Mouse (Mus musculus) spleen, adult 2 months (tissue): Measurements from ENCODE around the gene Art5. TPM values are rescaled to one million over a fixed set of nuclear protein-coding genes. Genes with fewer than 3 reads are reported as not detected.

Experiments
- DNase-seq, 2 experiments: peaks; one replicate each; pipeline versions ENCODE4 v3.0.0 to v3.0.0-alpha.2; 2012 to 2021; ENCODE audit warnings: low spot score in 2 of 2, low read depth in 1 of 2
- H3K27ac ChIP-seq: fragments of 200-500 bp; 2 replicates; pipeline ENCODE4 v1.5.1; 2012; ENCODE audit warnings: low read length, inconsistent platforms; ENCODE audit not compliant: insufficient read depth
- H3K27me3 ChIP-seq: fragments of 200-500 bp; 2 replicates; pipeline ENCODE4 v1.6.1; 2012; ENCODE audit warnings: mild to moderate bottlenecking, moderate library complexity, low read length, inconsistent platforms; ENCODE audit not compliant: control insufficient read depth, insufficient read depth
- H3K36me3 ChIP-seq: fragments of 200-500 bp; 2 replicates; pipeline ENCODE4 v1.6.1; 2012; ENCODE audit warnings: mild to moderate bottlenecking, low read length, inconsistent platforms; ENCODE audit not compliant: control insufficient read depth, insufficient read depth
- H3K4me1 ChIP-seq: fragments of 200-500 bp; 2 replicates; pipeline ENCODE4 v1.6.1; 2011; ENCODE audit warnings: inconsistent platforms; ENCODE audit not compliant: control insufficient read depth, insufficient read depth, insufficient read length
- H3K4me3 ChIP-seq: fragments of 200-500 bp; 2 replicates; pipeline ENCODE4 v1.5.1; 2011; ENCODE audit warnings: mild to moderate bottlenecking, inconsistent platforms; ENCODE audit not compliant: insufficient read depth, insufficient read length; ENCODE audit errors: extremely low read depth
- CTCF ChIP-seq: fragments of 200-500 bp; IDR thresholded peaks from 2 replicates; pipeline ENCODE4 v1.5.1; 2011; ENCODE audit warnings: mild to moderate bottlenecking, inconsistent platforms; ENCODE audit not compliant: insufficient read depth, insufficient read length, insufficient replicate concordance; ENCODE audit errors: extremely low read depth
- POLR2A ChIP-seq: fragments of 200-500 bp; IDR thresholded peaks from 2 replicates; pipeline ENCODE4 v1.6.1; 2011; ENCODE audit warnings: low read depth, low read length, inconsistent platforms
- WGBS: fragments of 180-500 bp; shearing (Covaris S2); methylation state at CpG from one replicate; pipeline ENCODE4 v1.1.7; 2018; 5-methylcytosine and 5-hydroxymethylcytosine counted together
- polyA plus RNA-seq: library from polyadenylated mRNA; depleted of rRNA; stranded (reverse); fragments of >200 nt; gene quantifications from 2 replicates; pipeline ENCODE4 v1.2.3, GENCODE M21; 2012

Gene Art5
- polyA plus RNA-seq, 1 experiment = 0.09 TPM

DNA sequence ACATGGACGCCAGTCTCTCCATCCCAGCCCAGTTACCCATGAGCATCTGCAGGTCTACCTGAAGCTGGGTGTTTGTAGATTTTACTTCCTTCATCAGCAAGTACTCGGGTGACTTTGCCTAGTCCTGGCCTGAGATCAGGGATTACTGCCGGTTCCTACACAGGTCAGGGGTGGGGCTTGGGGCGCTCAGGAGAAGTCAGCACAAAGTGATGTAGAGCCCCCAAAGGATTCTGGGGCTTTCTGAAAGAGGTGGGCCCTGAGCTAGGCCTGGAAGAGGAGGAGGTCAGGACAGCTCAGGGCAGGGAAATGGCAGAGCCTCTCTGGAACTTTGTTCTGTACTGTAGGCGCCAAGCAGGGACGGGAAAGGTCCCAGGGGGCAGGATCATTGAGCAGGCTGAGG, 6.6 kb downstream of the Art5 start:
- no peak overlapping the region for H3K4me3 ChIP-seq
- no peaks in the 10 kb centered on the region for H3K27me3 ChIP-seq
- H3K4me1 ChIP-seq = peaks cover 13% of the 10 kb centered on the region
- WGBS = 78% methylated on average over 6 of the region's 6 CpGs
- H3K27ac ChIP-seq = no peak overlapping the region
- H3K36me3 ChIP-seq = no peaks in the 10 kb centered on the region
- DNase-seq = no peak
- TF ChIP-seq CTCF (no peak), POLR2A (no peak)

DNA sequence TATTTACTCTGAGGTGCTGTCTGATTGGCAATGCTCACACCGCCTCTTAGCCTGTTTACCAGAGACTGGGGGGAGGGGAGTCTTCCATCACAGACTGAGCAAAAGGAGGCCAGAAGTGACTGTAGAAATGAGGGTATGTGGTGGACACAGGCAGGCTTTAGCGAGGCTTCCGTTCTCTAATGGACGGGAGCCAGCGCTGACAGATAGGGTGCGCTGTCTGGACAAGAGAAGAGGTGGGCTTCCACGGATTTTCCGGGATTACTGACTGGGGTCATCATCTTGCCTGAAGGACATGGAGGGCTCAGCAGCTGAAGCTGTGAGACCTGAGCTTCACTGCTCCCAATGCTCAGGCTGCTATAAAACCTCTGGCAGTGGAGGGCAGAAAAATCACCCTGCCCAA, 7.0 kb downstream of the Art5 start:
- H3K27ac ChIP-seq = no peak overlapping the region
- H3K4me1 ChIP-seq = peaks cover 13% of the 10 kb centered on the region
- no peak overlapping the region for H3K4me3 ChIP-seq
- DNase-seq = no peak
- no peaks in the 10 kb centered on the region for H3K36me3 ChIP-seq
- WGBS = 88% methylated on average over 8 of the region's 8 CpGs
- no peaks in the 10 kb centered on the region for H3K27me3 ChIP-seq
- TF ChIP-seq CTCF (no peak), POLR2A (no peak)

DNA sequence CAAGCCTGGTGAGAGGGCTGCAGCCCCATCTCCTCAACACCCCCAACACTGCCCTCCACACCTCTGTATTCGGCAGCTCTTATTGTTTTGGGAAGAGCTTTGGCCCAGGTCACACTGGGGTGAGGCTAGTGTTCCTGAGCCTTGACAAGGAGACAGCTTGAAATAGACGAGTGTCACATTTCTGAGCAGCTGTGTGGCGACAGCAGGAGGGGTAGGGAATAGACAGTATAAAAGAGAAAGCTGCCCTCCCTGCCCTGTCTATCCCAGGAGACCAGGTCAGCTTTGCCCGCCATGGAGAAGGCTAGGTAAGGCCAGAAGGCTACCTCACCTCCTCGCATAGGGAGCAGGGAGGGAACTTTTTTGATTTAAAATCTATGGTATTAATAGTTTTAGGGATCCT, 7.8 kb downstream of the Art5 start, which contains the start of gene Art1:
Gene Art1 (plus strand): TSS at position 257 of the 400 bp plus-strand sequence.
- no peaks in the 10 kb centered on the region for H3K36me3 ChIP-seq
- no peak within 1 kb of the TSS for H3K4me3 ChIP-seq
- TF ChIP-seq POLR2A (no peak), CTCF (no peak)
- no peaks in the 10 kb centered on the region for H3K27me3 ChIP-seq
- H3K27ac ChIP-seq = no peak within 1 kb of the TSS
- peaks cover 8% of the 10 kb centered on the region; the same call in 1 of the 2 replicates for H3K4me1 ChIP-seq
- WGBS = 82% methylated on average over 5 of the region's 5 CpGs
- no peak for DNase-seq

DNA sequence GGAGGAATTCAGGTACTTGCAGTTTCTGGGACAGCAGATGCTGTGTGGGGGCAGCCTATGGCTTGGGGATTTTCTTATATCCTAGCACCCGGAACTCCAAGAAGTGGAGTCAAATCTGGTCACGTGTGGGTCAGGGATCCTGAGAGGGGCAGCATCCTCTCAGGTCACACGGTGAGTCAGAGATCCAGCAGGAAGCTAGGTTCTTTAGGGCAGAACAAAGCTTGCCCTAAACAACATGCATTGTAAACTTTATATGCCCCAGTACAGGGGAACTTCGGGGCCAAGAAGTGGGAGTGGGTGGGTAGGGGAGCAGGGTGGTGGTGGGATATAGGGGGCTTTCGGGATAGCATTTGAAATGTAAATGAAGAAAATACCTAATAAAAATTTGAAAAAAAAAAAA, 8.4 kb downstream of the Art5 start:
- no peak overlapping the region for H3K4me3 ChIP-seq
- no peaks in the 10 kb centered on the region for H3K27me3 ChIP-seq
- TF ChIP-seq POLR2A (no peak), CTCF (no peak)
- H3K27ac ChIP-seq = no peak overlapping the region
- WGBS = 84% methylated on average over 5 of the region's 5 CpGs
- H3K36me3 ChIP-seq = no peaks in the 10 kb centered on the region
- H3K4me1 ChIP-seq = peaks cover 8% of the 10 kb centered on the region; the same call in 1 of the 2 replicates
- DNase-seq = no peak

DNA sequence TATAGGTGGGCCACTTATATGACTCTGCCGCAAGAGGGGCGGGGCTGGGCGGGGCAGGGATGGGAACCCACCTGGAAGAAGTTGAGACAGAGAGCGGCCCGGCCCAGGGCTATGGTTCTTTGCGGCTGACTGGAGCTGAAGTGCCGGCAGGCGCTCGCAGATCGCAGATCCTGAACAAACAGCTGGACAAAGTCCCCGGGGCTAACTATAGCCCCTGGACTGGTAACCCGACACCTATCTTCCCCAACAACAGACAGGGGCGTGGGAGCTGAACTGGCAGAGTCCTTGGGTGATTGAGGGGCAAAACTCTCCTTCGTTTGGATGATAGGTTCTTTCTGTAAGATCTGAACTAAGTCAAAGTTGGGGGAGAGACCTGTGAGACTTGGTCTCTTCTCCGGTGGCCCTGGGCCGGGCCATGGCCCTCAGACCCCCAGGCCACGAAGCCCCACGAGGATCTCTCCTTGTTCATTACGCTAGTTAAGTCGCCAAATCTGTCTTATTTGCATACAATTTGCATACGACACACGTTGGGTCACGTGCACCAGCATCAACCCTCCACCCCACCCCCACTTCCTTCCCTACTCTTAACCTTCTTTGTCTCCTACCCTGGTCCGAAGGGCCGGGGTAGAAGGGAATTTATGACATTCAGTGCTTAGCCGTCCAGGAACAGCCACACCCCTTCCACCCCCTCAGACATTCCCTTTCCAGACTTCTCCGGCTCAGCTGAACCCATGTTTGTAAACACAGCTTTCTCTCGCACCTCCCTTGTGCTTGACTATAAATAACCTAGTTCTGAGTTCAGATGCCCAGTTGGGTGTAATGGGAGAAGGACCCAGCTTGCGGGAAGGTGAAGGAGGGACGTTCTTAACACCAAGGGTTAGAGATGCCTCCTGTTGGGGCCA, 9.3 kb downstream of the Art5 start:
- peak; percentile 16 to 65 for DNase-seq
- no peaks in the 10 kb centered on the region for H3K27me3 ChIP-seq
- WGBS = 14% methylated on average over 30 of the region's 30 CpGs
- TF ChIP-seq POLR2A = no peak
- no peak for TF ChIP-seq CTCF
- peaks cover 8% of the 10 kb centered on the region; the same call in 1 of the 2 replicates for H3K4me1 ChIP-seq
- no peaks in the 10 kb centered on the region for H3K36me3 ChIP-seq
- peak overlapping the region; percentile 50 for H3K4me3 ChIP-seq
- no peak overlapping the region for H3K27ac ChIP-seq

DNA sequence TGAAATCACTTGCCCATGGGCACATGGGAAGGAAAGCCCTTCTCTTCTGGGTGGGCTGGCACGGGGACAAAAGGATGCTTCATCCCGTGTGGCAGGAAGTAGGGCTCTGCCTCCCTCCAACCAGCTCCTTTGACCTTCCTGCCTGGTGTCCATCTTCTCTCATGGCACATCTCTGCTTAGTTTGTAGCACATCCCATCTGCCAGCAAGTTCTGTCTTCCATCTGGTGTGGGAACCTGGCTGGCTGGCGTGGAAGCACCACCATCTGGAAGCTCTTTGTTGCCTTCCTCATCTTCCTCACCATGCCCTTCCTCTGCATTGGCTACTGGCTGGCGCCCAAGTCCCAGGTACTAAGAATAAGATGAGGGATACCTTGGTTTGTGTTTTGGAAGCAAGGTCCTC, 22.0 kb downstream of the Art5 start:
- H3K27me3 ChIP-seq = no peaks in the 10 kb centered on the region
- DNase-seq = no peak
- H3K4me3 ChIP-seq = no peak overlapping the region
- WGBS = 84% methylated on average over 4 of the region's 4 CpGs
- H3K36me3 ChIP-seq = peaks cover 3% of the 10 kb centered on the region; the same call in 1 of the 2 replicates
- no peak overlapping the region for H3K27ac ChIP-seq
- TF ChIP-seq CTCF (no peak), POLR2A (no peak)
- H3K4me1 ChIP-seq = no peaks in the 10 kb centered on the region

DNA sequence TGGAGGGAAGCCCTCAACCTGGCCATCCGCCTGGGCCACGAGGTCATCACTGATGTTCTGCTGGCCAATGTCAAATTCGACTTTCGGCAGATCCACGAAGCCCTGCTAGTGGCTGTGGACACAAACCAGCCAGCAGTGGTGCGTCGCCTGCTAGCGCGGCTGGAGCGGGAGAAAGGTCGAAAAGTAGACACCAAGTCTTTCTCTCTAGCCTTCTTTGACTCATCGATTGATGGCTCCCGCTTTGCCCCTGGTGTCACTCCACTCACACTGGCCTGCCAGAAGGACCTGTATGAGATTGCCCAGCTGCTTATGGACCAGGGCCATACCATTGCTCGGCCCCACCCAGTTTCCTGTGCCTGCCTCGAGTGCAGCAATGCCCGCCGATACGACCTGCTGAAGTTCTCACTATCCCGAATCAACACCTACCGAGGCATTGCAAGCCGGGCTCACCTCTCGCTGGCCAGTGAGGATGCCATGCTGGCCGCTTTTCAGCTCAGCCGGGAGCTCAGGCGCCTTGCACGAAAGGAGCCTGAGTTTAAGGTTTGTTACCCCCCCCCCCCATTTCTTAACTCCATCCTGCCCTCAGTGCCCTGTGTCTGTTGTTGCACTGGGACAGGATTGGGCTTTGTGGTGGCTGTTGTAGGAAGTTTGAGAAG, 25.1 kb downstream of the Art5 start:
- no peaks in the 10 kb centered on the region for H3K27me3 ChIP-seq
- no peak overlapping the region for H3K27ac ChIP-seq
- H3K36me3 ChIP-seq = peaks cover 17% of the 10 kb centered on the region
- H3K4me1 ChIP-seq = no peaks in the 10 kb centered on the region
- DNase-seq = no peak
- H3K4me3 ChIP-seq = no peak overlapping the region
- no peak for TF ChIP-seq CTCF
- TF ChIP-seq POLR2A = no peak
- 90% methylated on average over 26 of the region's 26 CpGs for WGBS
